Mouse (Mus musculus) embryonic facial prominence, embryonic 14.5 days (tissue): Measurements from ENCODE around the gene Vgf. TPM values are rescaled to one million over a fixed set of nuclear protein-coding genes. Genes with fewer than 3 reads are reported as not detected.

ENCODE experiments used
- ATAC-seq: fragments of 200-750 bp; cut with Nextera tagmentation; 2 replicates; pipeline ENCODE4 v1.8.0; 2017; ENCODE audit warnings: low read depth, moderate number of reproducible peaks, moderate TSS enrichment
- DNase-seq: peaks from one replicate; pipeline ENCODE4 v3.0.0-alpha.2; 2015; ENCODE audit warnings: low spot score
- H3K27ac ChIP-seq: fragments of 300-500 bp; sonication (generic); replicated peaks from 2 replicates; pipeline ENCODE4 v1.5.1; 2014; ENCODE audit warnings: low read depth, mild to moderate bottlenecking, low read length, moderate library complexity
- H3K27me3 ChIP-seq: fragments of 300-500 bp; sonication (generic); replicated peaks from 2 replicates; pipeline ENCODE4 v1.6.1; 2014; ENCODE audit warnings: low read length; ENCODE audit not compliant: control insufficient read depth, insufficient read depth
- H3K36me3 ChIP-seq: fragments of 300-500 bp; sonication (generic); 2 replicates; pipeline ENCODE4 v1.6.1; 2014; ENCODE audit warnings: low read length, mixed read lengths; ENCODE audit not compliant: control insufficient read depth, insufficient read depth
- H3K4me1 ChIP-seq: fragments of 300-500 bp; sonication (generic); 2 replicates; pipeline ENCODE4 v1.6.1; 2014; ENCODE audit warnings: antibody characterized with exemption, low read length; ENCODE audit not compliant: control insufficient read depth, insufficient read depth
- H3K4me2 ChIP-seq: fragments of 300-500 bp; sonication (generic); 2 replicates; pipeline ENCODE4 v1.6.1; 2014; ENCODE audit warnings: low read depth, mild to moderate bottlenecking, low read length, moderate library complexity, mixed read lengths
- H3K4me3 ChIP-seq: fragments of 300-500 bp; sonication (generic); 2 replicates; pipeline ENCODE4 v1.5.1; 2014; ENCODE audit warnings: low read depth, mild to moderate bottlenecking, low read length
- H3K9ac ChIP-seq: fragments of 300-500 bp; sonication (generic); 2 replicates; pipeline ENCODE4 v1.6.1; 2014; ENCODE audit warnings: low read depth, mild to moderate bottlenecking, low read length, moderate library complexity, mixed read lengths
- H3K9me3 ChIP-seq: fragments of 300-500 bp; sonication (generic); 2 replicates; pipeline ENCODE4 v1.6.1; 2016; ENCODE audit warnings: low read length; ENCODE audit not compliant: control insufficient read depth
- WGBS: fragments of 180-500 bp; shearing (Covaris S2); extraction: QIAGEN DNeasy Blood & Tissue Kit; methylation state at CpG from one replicate; pipeline ENCODE4 v1.1.7; 2014; 5-methylcytosine and 5-hydroxymethylcytosine counted together
- polyA plus RNA-seq: library from polyadenylated mRNA; unstranded; fragments of >200 nt; fragmentation: Nextera tagmentation; extraction: Ambion mirVana; gene quantifications from 2 replicates; pipeline ENCODE4 v1.2.1, GENCODE M21; 2014

Vgf gene
- polyA plus RNA-seq, 1 experiment from 2014 or later: 1.3 TPM

GRCm38 (mm10) chr5:137070881-137071605 is 44.9 kb downstream of the Vgf start:
- DNase-seq (no peak), ATAC-seq (no peak)
- no peak overlapping the region for H3K4me3 ChIP-seq
- no peak overlapping the region for H3K27ac ChIP-seq
- peaks cover 10% of the 10 kb centered on the region for H3K4me1 ChIP-seq
- no peak overlapping the region for H3K4me2 ChIP-seq
- H3K9me3 ChIP-seq: no peaks in the 10 kb centered on the region
- H3K9ac ChIP-seq: no peak overlapping the region
- no peaks in the 10 kb centered on the region for H3K36me3 ChIP-seq
- no peaks in the 10 kb centered on the region for H3K27me3 ChIP-seq
- WGBS: 91% methylated on average over 18 of the region's 19 CpGs

DNA sequence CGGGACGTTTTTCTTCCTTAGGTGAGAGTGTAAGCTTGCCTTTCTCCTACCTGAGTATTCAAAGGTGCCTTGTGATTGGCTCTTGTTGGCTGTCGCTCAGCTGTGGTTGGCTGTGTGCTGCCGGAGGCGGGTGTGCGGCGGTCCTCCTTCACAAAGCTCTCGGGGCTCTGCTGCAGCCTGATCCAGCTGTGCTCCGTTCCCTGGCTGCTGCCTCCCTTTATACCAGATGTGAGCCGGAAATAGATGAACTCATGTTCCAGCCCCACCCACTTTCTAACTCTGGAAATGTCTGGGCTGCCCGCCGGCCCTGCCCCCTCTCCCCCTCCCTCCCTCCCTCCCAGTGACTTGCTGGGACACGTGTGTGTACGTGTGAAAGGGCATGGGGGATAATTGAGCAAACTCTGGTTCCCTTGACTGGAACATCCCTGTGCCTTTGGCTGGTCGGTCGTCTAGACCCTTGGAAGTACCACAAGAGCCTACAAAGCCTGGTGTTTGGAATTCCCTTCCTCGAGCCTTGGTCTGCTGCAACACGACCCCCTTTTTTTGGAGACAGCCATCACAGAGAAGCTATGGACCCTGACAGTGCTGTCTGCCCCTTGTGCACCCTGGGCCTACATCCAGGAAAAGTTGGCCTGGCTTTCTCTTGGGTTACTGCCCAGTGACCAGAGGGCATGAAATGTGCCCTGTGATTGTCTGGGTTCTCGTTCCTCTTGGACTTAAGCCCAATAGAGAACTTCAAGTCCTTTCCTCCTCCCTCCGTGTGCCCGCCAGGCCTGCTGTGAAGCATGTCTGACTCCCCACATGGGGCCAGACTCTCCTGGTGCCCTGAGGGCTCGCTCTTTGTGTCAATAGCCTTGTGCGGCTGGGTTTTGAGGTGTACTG is 46.1 kb downstream of the Vgf start, which contains the start of gene Serpine1:
Gene Serpine1 (minus strand): TSS at position 190 of the 882 bp plus-strand sequence.
- 14% methylated on average over 20 of the region's 23 CpGs for WGBS
- peak within 1 kb of the TSS; percentile 42 for H3K9ac ChIP-seq

DNA sequence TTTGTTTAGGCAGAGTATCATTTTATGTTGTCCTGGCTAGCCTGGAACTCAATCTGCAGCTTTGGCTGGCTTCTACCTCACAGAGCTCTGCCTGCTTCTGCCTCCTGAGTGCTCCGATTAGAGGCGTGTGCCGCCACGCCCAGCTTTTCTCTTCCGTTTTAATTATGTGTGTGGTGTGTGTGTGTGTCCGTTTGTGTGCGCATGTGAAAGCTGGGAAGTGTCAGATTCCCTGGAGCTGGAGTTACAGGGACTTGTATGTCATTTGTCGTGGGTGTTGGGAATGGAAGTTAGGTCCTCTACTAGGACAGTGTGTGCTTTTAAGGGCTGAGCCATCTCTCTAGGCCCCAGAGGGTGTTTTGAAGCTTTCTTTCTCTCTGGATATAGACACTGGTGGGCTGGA is 46.9 kb downstream of the Vgf start:
- no peak overlapping the region for H3K4me3 ChIP-seq
- peak overlapping the region; percentile 62; the same call in 1 of the 2 replicates for H3K27ac ChIP-seq
- no peak overlapping the region for H3K9ac ChIP-seq
- 90% methylated on average over 8 of the region's 8 CpGs for WGBS
- ATAC-seq (no peak), DNase-seq (no peak)
- no peak overlapping the region for H3K4me2 ChIP-seq
- no peaks in the 10 kb centered on the region for H3K27me3 ChIP-seq
- peaks cover 15% of the 10 kb centered on the region for H3K4me1 ChIP-seq
- no peaks in the 10 kb centered on the region for H3K9me3 ChIP-seq
- no peaks in the 10 kb centered on the region for H3K36me3 ChIP-seq

More for the DNA sequence above, 46.1 kb downstream of the Vgf start, which contains the start of gene Serpine1:
- H3K27ac ChIP-seq: peak within 1 kb of the TSS; percentile 62
- H3K36me3 ChIP-seq: no peaks in the 10 kb centered on the region
- DNase-seq: peak; percentile 95
- peak within 1 kb of the TSS; percentile 26 for H3K4me3 ChIP-seq
- peaks cover 15% of the 10 kb centered on the region for H3K4me1 ChIP-seq
- H3K4me2 ChIP-seq: peak within 1 kb of the TSS; percentile 54
- no peaks in the 10 kb centered on the region for H3K27me3 ChIP-seq
- ATAC-seq: peak; percentile 98
- no peaks in the 10 kb centered on the region for H3K9me3 ChIP-seq

GRCm38 (mm10) chr5:137074191-137074651 is 48.0 kb downstream of the Vgf start:
- Histone ChIP-seq H3K4me1 (peaks cover 18% of the 10 kb centered on the region), H3K27me3 (no peaks in the 10 kb centered on the region), H3K4me2 (no peak overlapping the region), H3K4me3 (no peak overlapping the region), H3K27ac (0 out of 2 replicates have a peak overlapping the region, but pooled peaks have one; percentile 28), H3K36me3 (no peaks in the 10 kb centered on the region), H3K9me3 (no peaks in the 10 kb centered on the region), H3K9ac (0 out of 2 replicates have a peak overlapping the region, but pooled peaks have one; percentile 25)
- peak; percentile 24 for DNase-seq
- no peak for ATAC-seq
- 28% methylated on average over 6 of the region's 6 CpGs for whole genome bisulfite sequencing

DNA sequence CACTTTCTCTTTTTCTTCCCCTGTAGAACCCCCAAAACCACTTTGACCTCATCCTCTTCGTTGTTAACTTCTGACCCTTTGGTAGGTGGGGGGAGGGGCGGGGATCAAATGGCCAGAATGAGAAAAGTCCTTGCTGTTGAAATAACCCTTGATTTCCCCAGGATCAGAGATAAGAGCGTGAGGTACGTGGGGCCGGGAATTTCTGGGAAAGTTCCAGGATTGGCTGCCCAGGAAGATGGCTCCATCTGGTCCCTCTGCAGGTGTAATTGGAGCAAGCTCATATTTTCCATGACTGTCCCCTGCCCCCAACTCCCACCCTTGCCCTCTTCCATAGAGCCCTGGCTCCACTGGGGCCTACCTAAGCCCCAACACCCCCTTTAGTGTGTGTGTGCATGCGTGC is 49.5 kb downstream of the Vgf start:
- no peaks in the 10 kb centered on the region for H3K9me3 ChIP-seq
- DNase-seq (no peak), ATAC-seq (no peak)
- no peaks in the 10 kb centered on the region for H3K36me3 ChIP-seq
- H3K9ac ChIP-seq: no peak overlapping the region
- no peak overlapping the region for H3K4me3 ChIP-seq
- no peaks in the 10 kb centered on the region for H3K27me3 ChIP-seq
- H3K4me1 ChIP-seq: peaks cover 18% of the 10 kb centered on the region
- no peak overlapping the region for H3K4me2 ChIP-seq
- no peak overlapping the region for H3K27ac ChIP-seq
- 62% methylated on average over 6 of the region's 6 CpGs for WGBS

- H3K4me2 ChIP-seq: no peak overlapping the region
- no peak overlapping the region for H3K9ac ChIP-seq
- no peaks in the 10 kb centered on the region for H3K9me3 ChIP-seq
- peaks cover 18% of the 10 kb centered on the region for H3K4me1 ChIP-seq
- no peaks in the 10 kb centered on the region for H3K36me3 ChIP-seq
- peak; percentile 54 for DNase-seq
- no peak overlapping the region for H3K4me3 ChIP-seq
- ATAC-seq: no peak
- H3K27ac ChIP-seq: peak overlapping the region; percentile 46
- H3K27me3 ChIP-seq: no peaks in the 10 kb centered on the region
- 37% methylated on average over 12 of the region's 12 CpGs for WGBS
Observed at GRCm38 (mm10) chr5:137076191-137076930, 50.2 kb downstream of the Vgf start.

DNA sequence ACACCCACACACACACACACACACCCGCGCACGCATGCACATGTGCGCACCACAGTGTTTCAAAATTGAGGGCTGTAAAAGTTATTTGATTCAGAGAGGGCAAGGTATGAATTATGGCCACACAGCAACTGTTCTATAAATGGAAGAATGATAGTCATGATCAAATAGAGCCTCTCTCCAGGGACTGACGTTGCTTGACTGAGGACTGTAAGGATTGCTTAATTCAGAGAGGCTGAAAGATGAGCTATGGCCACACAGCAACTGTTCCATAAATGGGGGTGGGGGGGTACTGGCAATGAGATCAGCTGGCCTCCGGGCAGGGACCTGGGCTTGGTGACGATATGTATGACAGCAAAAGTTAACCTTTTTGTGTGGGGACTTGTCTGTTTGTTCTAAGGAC is 51.0 kb downstream of the Vgf start:
- H3K36me3 ChIP-seq: no peaks in the 10 kb centered on the region
- H3K4me1 ChIP-seq: peaks cover 17% of the 10 kb centered on the region
- no peaks in the 10 kb centered on the region for H3K27me3 ChIP-seq
- 85% methylated on average over 7 of the region's 7 CpGs for WGBS
- no peak overlapping the region for H3K4me2 ChIP-seq
- ATAC-seq (no peak), DNase-seq (no peak)
- H3K9ac ChIP-seq: no peak overlapping the region
- H3K27ac ChIP-seq: no peak overlapping the region; the same call in 1 of the 2 replicates
- H3K9me3 ChIP-seq: no peaks in the 10 kb centered on the region
- H3K4me3 ChIP-seq: no peak overlapping the region

DNA sequence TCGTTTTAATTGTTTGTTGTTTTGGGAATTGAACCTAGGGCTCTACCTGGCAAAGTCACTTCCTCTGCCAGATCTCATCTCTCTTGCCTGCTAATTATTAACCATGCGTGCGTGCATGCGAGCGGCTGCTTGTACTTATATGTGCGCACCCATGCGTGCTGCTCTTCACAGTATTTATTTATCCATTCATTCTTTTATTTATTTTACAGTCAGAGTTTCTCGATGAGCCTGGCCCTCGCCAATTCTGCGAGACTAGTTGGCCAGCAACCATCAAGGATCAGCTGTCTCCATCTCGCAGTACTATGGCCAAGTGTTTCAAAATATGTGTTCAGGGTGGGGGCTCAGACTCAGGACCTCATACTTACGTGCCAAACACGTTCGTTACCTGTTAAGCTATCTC is 51.8 kb downstream of the Vgf start:
- H3K4me1 ChIP-seq: peaks cover 11% of the 10 kb centered on the region; the same call in 1 of the 2 replicates
- H3K27me3 ChIP-seq: no peaks in the 10 kb centered on the region
- H3K9me3 ChIP-seq: no peaks in the 10 kb centered on the region
- H3K4me3 ChIP-seq: no peak overlapping the region
- no peaks in the 10 kb centered on the region for H3K36me3 ChIP-seq
- ATAC-seq: no peak
- no peak overlapping the region for H3K4me2 ChIP-seq
- no peak overlapping the region; the same call in 1 of the 2 replicates for H3K27ac ChIP-seq
- H3K9ac ChIP-seq: no peak overlapping the region
- no peak for DNase-seq
- 74% methylated on average over 14 of the region's 14 CpGs for WGBS
